9 mouse cellular contexts compared by ENCODE assay signal in genomic region chr3:69208441-69209309, GRCm38 (mm10). TPM values are rescaled to one million over a fixed set of nuclear protein-coding genes. Genes with fewer than 3 reads are reported as not detected.
DNase-seq lines count a peak whose midpoint lies in the region; ATAC-seq and TF ChIP-seq lines count a peak whose summit lies in the region.
"Had no signal": no experiment of that assay in that cellular context is flagged by ENCODE, and none has a peak within 500 bp of the region (broad histone marks: within the 10 kb centered on the region; RNA-seq: fewer than 3 reads in every experiment).

No protein-coding gene starts in this region.

- H3K4me1 ChIP-seq in forebrain, postnatal 0 days (ENCODE audit: insufficient read depth), result no peaks in the 10 kb centered on the region
- H3K4me1 ChIP-seq: embryonic facial prominence, embryonic 13.5 days had no signal

- WGBS in forebrain, postnatal 0 days, result 75% methylated on average over 12 of the region's 12 CpGs

- H3K36me3 ChIP-seq in forebrain, postnatal 0 days (ENCODE audit: insufficient read depth), result no peaks in the 10 kb centered on the region
- H3K36me3 ChIP-seq: embryonic facial prominence, embryonic 13.5 days had no signal

- no peak overlapping the region for H3K4me2 ChIP-seq in forebrain, postnatal 0 days (ENCODE audit: low read depth)
- H3K4me2 ChIP-seq: embryonic facial prominence, embryonic 13.5 days had no signal

- intact Hi-C loops in heart, postnatal 36 days (cut with DNase I), result loop anchor here (1.0 kb wide), 1 partner anchor 274 kb away; no protein-coding TSS in a partner anchor

- no peaks in the 10 kb centered on the region for H3K9me3 ChIP-seq in forebrain, postnatal 0 days (ENCODE audit: low read length)
- H3K9me3 ChIP-seq: embryonic facial prominence, embryonic 13.5 days had no signal

- H3K4me3 ChIP-seq in forebrain, postnatal 0 days (ENCODE audit: low read depth, low read length), result no peak overlapping the region
- H3K4me3 ChIP-seq: embryonic facial prominence, embryonic 13.5 days had no signal

- no peaks in the 10 kb centered on the region for H3K27me3 ChIP-seq in forebrain, postnatal 0 days (ENCODE audit: insufficient read depth, low read length)
- H3K27me3 ChIP-seq: embryonic facial prominence, embryonic 13.5 days had no signal

- no peak overlapping the region for H3K27ac ChIP-seq in forebrain, postnatal 0 days (ENCODE audit: low read depth, low read length)
- H3K27ac ChIP-seq: embryonic facial prominence, embryonic 13.5 days had no signal

- TF ChIP-seq CTCF in forebrain, postnatal 0 days (IDR thresholded peaks at IDR 0.05; ENCODE audit: low read depth), result peak; percentile 64

- peak; percentile 84 for DNase-seq in heart, adult 11 months
- no peak for DNase-seq in heart, postnatal 36 days
- peak; percentile 25 for DNase-seq in thymus, postnatal 25 days
- no peak for DNase-seq in thymus, postnatal 10 days (ENCODE audit: low spot score in 2 of 2)
- peak; percentile 31 for DNase-seq in forebrain, postnatal 0 days
- peak; percentile 28 to 29 for DNase-seq in lung, postnatal 4 days
- DNase-seq in urinary bladder, postnatal 36 days (ENCODE audit: low spot score in 2 of 2), result no peak
- no peak for DNase-seq in cerebellum, adult 11-12 months

- no peak overlapping the region for H3K9ac ChIP-seq in forebrain, postnatal 0 days
- H3K9ac ChIP-seq: embryonic facial prominence, embryonic 13.5 days had no signal

- ATAC-seq in forebrain, postnatal 0 days, result peak; percentile 81

RNA-seq across cellular contexts. Expression of gene Arl14, which starts 13.5 kb away (rescaled TPM):
- not detected for total RNA-seq in heart, postnatal 36 days (2021)
- total RNA-seq in forebrain, postnatal 0 days (2014; rRNA removed), result not detected in 2 replicates
- polyA plus RNA-seq in forebrain, postnatal 0 days (2015; fragmentation: Nextera tagmentation; extraction: Ambion mirVana), result not detected in 2 replicates
- polyA plus RNA-seq: embryonic facial prominence, embryonic 13.5 days had no signal

Comparison
In these comparisons a context has a peak if more than half of its experiments do, and no peak if none do; other contexts are left out.
1. DNase-seq: peak in heart, adult 11 months (single experiment), thymus, postnatal 25 days (single experiment), forebrain, postnatal 0 days (single experiment) and lung, postnatal 4 days (2 of 2); none in heart, postnatal 36 days (0 of 2), thymus, postnatal 10 days (0 of 2), urinary bladder, postnatal 36 days (0 of 2) and cerebellum, adult 11-12 months (single experiment).